Mouse (Mus musculus) embryonic fibroblast, embryonic 13.5 days (primary cell): ENCODE measurements around the gene Pak6. TPM values are rescaled to one million over a fixed set of nuclear protein-coding genes. Genes with fewer than 3 reads are reported as not detected.

Experiments
- H3K27ac ChIP-seq: 2 replicates; pipeline ENCODE4 v1.5.1; 2012; ENCODE audit warnings: low read length, control low read depth, inconsistent platforms; ENCODE audit not compliant: insufficient read depth
- H3K4me1 ChIP-seq: 2 replicates; pipeline ENCODE4 v1.6.1; 2011; ENCODE audit warnings: low read length; ENCODE audit not compliant: control insufficient read depth, insufficient read depth
- H3K4me3 ChIP-seq: 2 replicates; pipeline ENCODE4 v1.5.1; 2011; ENCODE audit warnings: mild to moderate bottlenecking, control low read depth, low read length; ENCODE audit not compliant: insufficient read depth
- CTCF ChIP-seq: IDR thresholded peaks from 2 replicates; pipeline ENCODE4 v1.5.1; 2011; ENCODE audit warnings: mild to moderate bottlenecking, control low read depth, low read length, moderate library complexity, borderline replicate concordance; ENCODE audit not compliant: insufficient read depth
- POLR2A ChIP-seq: IDR thresholded peaks from 2 replicates; pipeline ENCODE4 v1.6.1; 2011; ENCODE audit warnings: low read depth, mild to moderate bottlenecking, control low read depth, low read length, moderate library complexity
- polyA plus RNA-seq: library from polyadenylated mRNA; stranded (reverse); fragments of >200 nt; gene quantifications from 2 replicates; pipeline ENCODE4 v1.2.4, GENCODE M21; 2011; ENCODE audit warnings: low read depth; ENCODE audit not compliant: missing spikeins, insufficient read length

Gene Pak6
- polyA plus RNA-seq: 0.19 and 0.78 TPM in 2 replicates

- Histone ChIP-seq H3K27ac (no peak within 1 kb of the TSS), H3K4me1 (peaks cover 12% of the 10 kb centered on the region)
- no peak for TF ChIP-seq POLR2A
- TF ChIP-seq CTCF: no peak
These were observed at the start of gene Pak6 for GRCm38 (mm10) chr2:118662902-118663803. Gene Pak6, plus strand, starts transcription at chr2:118663303.

DNA sequence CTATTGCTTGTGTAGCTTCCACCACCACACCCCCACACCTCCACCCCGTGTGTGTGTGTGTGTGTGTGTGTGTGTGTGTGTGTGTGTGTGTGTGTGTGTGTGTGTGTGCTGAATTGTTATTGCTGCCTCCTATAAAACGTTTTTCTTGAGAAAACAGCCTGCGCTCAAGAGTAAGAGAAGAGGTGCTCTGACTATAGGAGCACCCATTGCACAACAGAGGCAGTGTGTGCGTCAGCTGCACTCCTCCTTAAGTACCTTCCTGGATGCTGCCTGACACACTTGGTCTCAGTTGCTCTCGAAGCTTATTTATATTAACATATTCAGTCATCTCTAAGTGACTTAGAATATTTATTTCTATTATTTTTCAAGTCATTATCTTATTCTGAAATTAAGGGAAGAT lies 45.1 kb upstream of the Pak6 start:
- no peak overlapping the region for H3K4me3 ChIP-seq
- H3K27ac ChIP-seq: no peak overlapping the region
- no peaks in the 10 kb centered on the region for H3K4me1 ChIP-seq
- TF ChIP-seq POLR2A: no peak
- no peak for TF ChIP-seq CTCF

More at GRCm38 (mm10) chr2:118662902-118663803, at the start of gene Pak6:
- peak within 1 kb of the TSS; percentile 30 for H3K4me3 ChIP-seq

- TF ChIP-seq CTCF (no peak), POLR2A (no peak)
- H3K27ac ChIP-seq: 0 out of 2 replicates have a peak overlapping the region, but pooled peaks have one; percentile 4
These were observed 43.0 kb upstream of the Pak6 start for GRCm38 (mm10) chr2:118620101-118620500.

GRCm38 (mm10) chr2:118620608-118621007 lies 42.5 kb upstream of the Pak6 start:
- Histone ChIP-seq H3K4me3 (no peak overlapping the region), H3K4me1 (no peaks in the 10 kb centered on the region), H3K27ac (no peak overlapping the region)
- TF ChIP-seq CTCF: no peak

More at GRCm38 (mm10) chr2:118620101-118620500, 43.0 kb upstream of the Pak6 start:
- no peaks in the 10 kb centered on the region for H3K4me1 ChIP-seq
- H3K4me3 ChIP-seq: no peak overlapping the region

- no peak overlapping the region for H3K27ac ChIP-seq
- no peak for TF ChIP-seq CTCF
- TF ChIP-seq POLR2A: no peak
- H3K4me3 ChIP-seq: no peak overlapping the region
- no peaks in the 10 kb centered on the region for H3K4me1 ChIP-seq
These were observed 33.8 kb upstream of the Pak6 start for GRCm38 (mm10) chr2:118629276-118629675.

DNA sequence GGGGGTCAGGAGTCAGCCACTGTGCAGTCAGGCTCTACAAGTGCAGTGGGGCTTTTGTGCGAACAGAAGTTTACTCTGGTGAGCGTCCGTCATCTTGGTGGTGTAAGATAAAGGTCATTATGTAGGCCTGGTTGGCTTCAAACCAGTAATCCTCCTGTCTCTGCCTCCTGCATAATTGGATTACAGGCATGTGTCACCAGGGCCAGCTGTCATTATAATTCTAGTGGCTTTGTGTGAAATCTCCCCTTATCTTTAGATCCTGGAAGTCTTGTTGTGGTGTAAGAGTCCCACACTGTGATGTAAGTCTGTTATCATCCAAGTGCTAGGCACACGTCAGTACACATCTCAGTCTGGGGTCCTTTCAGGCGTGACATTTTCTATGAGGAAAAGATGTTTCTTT lies 29.7 kb upstream of the Pak6 start:
- Histone ChIP-seq H3K27ac (no peak overlapping the region), H3K4me1 (no peaks in the 10 kb centered on the region), H3K4me3 (no peak overlapping the region)
- TF ChIP-seq CTCF: no peak
- TF ChIP-seq POLR2A: no peak

- H3K4me3 ChIP-seq: no peak overlapping the region
- no peak overlapping the region for H3K27ac ChIP-seq
- H3K4me1 ChIP-seq: no peaks in the 10 kb centered on the region
- TF ChIP-seq POLR2A (no peak), CTCF (no peak)
These were observed 25.8 kb upstream of the Pak6 start for GRCm38 (mm10) chr2:118637258-118637657.

DNA sequence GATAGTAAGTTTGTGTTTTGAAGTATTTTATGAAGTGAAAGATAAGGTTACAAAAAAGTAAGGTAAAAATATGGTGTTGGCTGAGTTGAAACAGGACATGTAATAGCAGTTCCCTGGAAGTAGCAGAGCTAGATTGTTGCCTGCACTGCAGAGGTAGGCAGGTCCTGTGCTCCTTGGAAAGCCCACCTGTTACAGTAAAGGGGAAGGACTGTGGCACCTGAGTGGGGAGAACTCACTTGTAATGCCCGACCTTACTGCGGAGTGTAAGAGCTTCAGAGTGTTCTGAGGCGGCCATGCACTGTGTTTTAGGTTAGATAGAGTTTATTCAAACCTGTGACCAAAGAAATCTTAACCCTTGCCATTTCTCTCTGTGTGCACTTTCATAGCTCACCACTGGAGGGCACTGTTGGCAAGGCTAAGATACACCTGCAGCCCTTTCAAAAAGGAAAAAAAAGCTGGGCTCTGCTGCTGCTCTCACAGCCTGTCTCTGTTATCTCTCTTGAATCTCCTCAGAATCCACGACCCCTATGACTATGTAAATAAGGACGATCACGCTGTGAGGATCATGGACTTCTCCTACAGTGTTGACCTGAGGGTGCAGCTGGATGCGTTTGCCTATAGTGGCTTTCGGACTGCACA lies 25.1 kb upstream of the Pak6 start:
- TF ChIP-seq CTCF (peak; percentile 21; the same call in 1 of the 2 replicates), POLR2A (no peak)
- Histone ChIP-seq H3K27ac (no peak overlapping the region), H3K4me3 (no peak overlapping the region), H3K4me1 (no peaks in the 10 kb centered on the region)

- no peak overlapping the region for H3K27ac ChIP-seq
- TF ChIP-seq POLR2A: no peak
- no peak for TF ChIP-seq CTCF
- no peak overlapping the region for H3K4me3 ChIP-seq
- no peaks in the 10 kb centered on the region for H3K4me1 ChIP-seq
These were observed 24.4 kb upstream of the Pak6 start for GRCm38 (mm10) chr2:118638686-118639085.

- Histone ChIP-seq H3K27ac (no peak overlapping the region), H3K4me3 (no peak overlapping the region), H3K4me1 (no peaks in the 10 kb centered on the region)
- no peak for TF ChIP-seq CTCF
- TF ChIP-seq POLR2A: no peak
These were observed 22.0 kb upstream of the Pak6 start for GRCm38 (mm10) chr2:118641147-118641546.
